Mouse (Mus musculus): ENCODE measurements around the gene Rock2. TPM values are rescaled to one million over a fixed set of nuclear protein-coding genes. Genes with fewer than 3 reads are reported as not detected.

Gene Rock2
- polyA plus RNA-seq, 1 experiment from 2014 or later, result 12.6 TPM

DNA sequence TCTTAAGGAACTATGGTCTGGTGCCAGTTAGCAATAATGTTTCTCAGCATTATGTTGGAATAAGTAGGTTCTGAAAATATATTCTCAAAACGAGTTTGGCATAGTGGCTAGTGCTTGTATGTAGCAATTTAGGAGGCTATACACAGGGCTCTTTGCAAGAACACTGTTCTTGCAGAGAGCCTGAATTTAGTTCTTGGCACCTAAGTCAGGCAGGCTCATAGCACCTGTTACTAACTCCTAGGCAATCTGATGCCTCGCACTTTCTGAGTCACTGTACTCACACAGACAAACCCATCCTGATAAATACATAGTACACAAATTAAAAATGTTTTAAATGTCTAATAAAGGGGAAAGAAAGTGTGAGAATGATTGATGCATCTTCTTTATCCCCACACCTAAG lies 33.2 kb downstream of the Rock2 start:
- Histone ChIP-seq H3K9me3 (ENCODE audit: control insufficient read depth, low read length) (no peaks in the 10 kb centered on the region), H3K4me1 (ENCODE audit: control insufficient read depth, insufficient read depth, low read length) (no peaks in the 10 kb centered on the region), H3K27ac (replicated peaks; ENCODE audit: low read depth, low read length) (no peak overlapping the region), H3K4me3 (ENCODE audit: low read depth, low read length) (no peak overlapping the region), H3K4me2 (ENCODE audit: low read depth, severe bottlenecking) (no peak overlapping the region), H3K9ac (ENCODE audit: low read length) (no peak overlapping the region), H3K36me3 (ENCODE audit: control insufficient read depth, insufficient read depth, low read length) (peaks cover 2% of the 10 kb centered on the region; the same call in 1 of the 2 replicates), H3K27me3 (ENCODE audit: control insufficient read depth, insufficient read depth, low read length) (no peaks in the 10 kb centered on the region)
- no peak for DNase-seq (ENCODE audit: low spot score)
- 86% methylated on average over 2 of the region's 2 CpGs for WGBS
- no peak for ATAC-seq (ENCODE audit: insufficient number of reproducible peaks, low FRiP score, low TSS enrichment, low read depth)

DNA sequence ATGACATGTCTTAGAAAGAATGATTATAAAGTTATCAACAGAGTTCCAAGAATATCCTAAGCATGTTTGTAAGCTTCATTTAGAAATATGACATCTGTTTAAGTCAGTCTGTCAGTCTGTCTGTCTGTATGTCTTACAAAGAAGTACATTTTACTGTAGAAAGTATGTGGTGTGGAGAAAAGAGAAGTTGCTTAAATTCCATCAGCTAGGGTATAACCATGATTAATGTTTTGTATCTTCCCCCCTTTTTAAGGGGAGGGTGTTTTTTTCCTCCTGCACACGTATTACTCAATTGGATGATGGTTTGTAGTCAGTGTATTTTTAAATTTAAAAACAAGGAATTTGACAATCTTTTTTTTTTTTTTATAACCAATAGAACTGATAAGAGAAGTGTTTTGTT lies 39.7 kb downstream of the Rock2 start:
- no peak for DNase-seq (ENCODE audit: low spot score)

DNA sequence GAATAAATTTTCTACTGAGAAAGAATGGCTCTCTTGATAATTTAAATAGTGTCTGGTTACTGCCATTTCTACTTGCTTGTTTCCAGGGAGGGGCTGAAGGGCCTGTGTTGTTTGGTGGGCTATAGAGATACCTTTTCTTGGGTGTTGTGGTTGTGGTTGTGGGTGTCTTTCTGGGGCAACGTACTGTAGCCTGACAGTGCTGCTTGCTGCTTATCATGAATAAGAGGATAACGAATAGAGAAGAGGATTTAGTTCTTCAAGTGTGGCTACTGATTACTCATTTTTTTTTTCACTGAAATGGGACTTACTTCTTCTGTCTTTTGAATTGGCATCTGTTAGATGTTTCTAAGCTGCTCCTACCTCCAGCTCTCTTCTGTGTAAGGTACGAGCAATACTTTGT lies 47.3 kb downstream of the Rock2 start:
- H3K4me1 ChIP-seq (ENCODE audit: control insufficient read depth, insufficient read depth, low read length), result no peaks in the 10 kb centered on the region
- no peaks in the 10 kb centered on the region for H3K27me3 ChIP-seq (ENCODE audit: control insufficient read depth, insufficient read depth, low read length)
- no peak overlapping the region for H3K9ac ChIP-seq (ENCODE audit: low read length)
- H3K4me2 ChIP-seq (ENCODE audit: low read depth, severe bottlenecking), result no peak overlapping the region
- H3K36me3 ChIP-seq (ENCODE audit: control insufficient read depth, insufficient read depth, low read length), result peaks cover 2% of the 10 kb centered on the region; the same call in 1 of the 2 replicates
- DNase-seq (ENCODE audit: low spot score) (no peak), ATAC-seq (ENCODE audit: insufficient number of reproducible peaks, low FRiP score, low TSS enrichment, low read depth) (no peak)
- H3K9me3 ChIP-seq (ENCODE audit: control insufficient read depth, low read length), result no peaks in the 10 kb centered on the region
- H3K4me3 ChIP-seq (ENCODE audit: low read depth, low read length), result no peak overlapping the region
- 93% methylated on average over 3 of the region's 3 CpGs for WGBS
- H3K27ac ChIP-seq (replicated peaks; ENCODE audit: low read depth, low read length), result no peak overlapping the region

More for the DNA sequence above, 39.7 kb downstream of the Rock2 start:
- Histone ChIP-seq H3K9me3 (ENCODE audit: control insufficient read depth, low read length) (no peaks in the 10 kb centered on the region), H3K4me3 (ENCODE audit: low read depth, low read length) (no peak overlapping the region), H3K27ac (replicated peaks; ENCODE audit: low read depth, low read length) (no peak overlapping the region), H3K4me1 (ENCODE audit: control insufficient read depth, insufficient read depth, low read length) (no peaks in the 10 kb centered on the region), H3K36me3 (ENCODE audit: control insufficient read depth, insufficient read depth, low read length) (peaks cover 2% of the 10 kb centered on the region; the same call in 1 of the 2 replicates), H3K4me2 (ENCODE audit: low read depth, severe bottlenecking) (no peak overlapping the region), H3K9ac (ENCODE audit: low read length) (no peak overlapping the region), H3K27me3 (ENCODE audit: control insufficient read depth, insufficient read depth, low read length) (no peaks in the 10 kb centered on the region)
- 96% methylated on average over 1 of the region's 1 CpGs for WGBS
- no peak for ATAC-seq (ENCODE audit: insufficient number of reproducible peaks, low FRiP score, low TSS enrichment, low read depth)

DNA sequence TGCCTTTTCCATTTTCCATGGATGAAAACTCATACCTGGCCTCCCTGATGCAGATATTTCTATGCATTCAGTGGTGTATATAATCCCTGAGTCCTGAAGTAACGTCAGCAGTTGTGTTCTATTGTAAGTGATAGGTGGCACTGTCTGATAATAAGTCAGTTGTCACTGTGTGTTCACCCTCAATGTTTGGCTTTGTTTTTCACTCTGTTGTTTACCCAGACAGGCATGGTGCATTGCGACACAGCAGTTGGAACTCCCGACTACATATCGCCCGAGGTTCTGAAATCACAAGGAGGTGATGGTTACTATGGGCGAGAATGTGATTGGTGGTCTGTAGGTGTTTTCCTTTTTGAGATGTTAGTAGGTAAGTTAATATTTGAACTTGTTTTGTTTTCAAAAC lies 53.5 kb downstream of the Rock2 start:
- DNase-seq (ENCODE audit: low spot score) (no peak), ATAC-seq (ENCODE audit: insufficient number of reproducible peaks, low FRiP score, low TSS enrichment, low read depth) (no peak)
- Histone ChIP-seq H3K27me3 (ENCODE audit: control insufficient read depth, insufficient read depth, low read length) (no peaks in the 10 kb centered on the region), H3K4me3 (ENCODE audit: low read depth, low read length) (no peak overlapping the region), H3K9me3 (ENCODE audit: control insufficient read depth, low read length) (no peaks in the 10 kb centered on the region), H3K4me1 (ENCODE audit: control insufficient read depth, insufficient read depth, low read length) (no peaks in the 10 kb centered on the region), H3K27ac (replicated peaks; ENCODE audit: low read depth, low read length) (no peak overlapping the region), H3K4me2 (ENCODE audit: low read depth, severe bottlenecking) (no peak overlapping the region), H3K9ac (ENCODE audit: low read length) (no peak overlapping the region), H3K36me3 (ENCODE audit: control insufficient read depth, insufficient read depth, low read length) (no peaks in the 10 kb centered on the region; the same call in 1 of the 2 replicates)
- 97% methylated on average over 6 of the region's 6 CpGs for WGBS

DNA sequence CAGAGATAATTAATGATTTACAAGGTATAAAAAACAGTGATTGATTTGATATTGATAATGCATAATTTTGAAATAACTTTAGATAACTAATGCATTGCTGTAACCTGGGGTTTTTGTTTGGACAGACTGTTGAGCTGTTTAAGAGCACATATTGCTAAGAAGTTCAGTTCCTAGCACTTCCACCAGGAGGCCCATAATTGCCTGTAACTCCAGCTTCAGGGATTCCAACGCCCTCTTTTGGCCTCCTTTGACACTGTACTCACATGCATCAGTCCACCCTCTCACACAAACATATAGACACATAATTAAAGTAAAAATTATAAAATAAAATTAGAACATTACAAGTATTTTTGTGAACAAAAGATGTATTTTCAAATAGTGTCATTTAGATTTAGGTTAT lies 64.2 kb downstream of the Rock2 start:
- no peak overlapping the region for H3K9ac ChIP-seq (ENCODE audit: low read length)
- ATAC-seq (ENCODE audit: insufficient number of reproducible peaks, low FRiP score, low TSS enrichment, low read depth), result no peak
- H3K4me2 ChIP-seq (ENCODE audit: low read depth, severe bottlenecking), result no peak overlapping the region
- DNase-seq (ENCODE audit: low spot score), result no peak
- no peak overlapping the region for H3K4me3 ChIP-seq (ENCODE audit: low read depth, low read length)
- peaks cover 10% of the 10 kb centered on the region for H3K36me3 ChIP-seq (ENCODE audit: control insufficient read depth, insufficient read depth, low read length)
- 53% methylated on average over 1 of the region's 1 CpGs for WGBS
- no peaks in the 10 kb centered on the region for H3K27me3 ChIP-seq (ENCODE audit: control insufficient read depth, insufficient read depth, low read length)
- H3K4me1 ChIP-seq (ENCODE audit: control insufficient read depth, insufficient read depth, low read length), result no peaks in the 10 kb centered on the region
- H3K27ac ChIP-seq (replicated peaks; ENCODE audit: low read depth, low read length), result no peak overlapping the region
- H3K9me3 ChIP-seq (ENCODE audit: control insufficient read depth, low read length), result no peaks in the 10 kb centered on the region

DNA sequence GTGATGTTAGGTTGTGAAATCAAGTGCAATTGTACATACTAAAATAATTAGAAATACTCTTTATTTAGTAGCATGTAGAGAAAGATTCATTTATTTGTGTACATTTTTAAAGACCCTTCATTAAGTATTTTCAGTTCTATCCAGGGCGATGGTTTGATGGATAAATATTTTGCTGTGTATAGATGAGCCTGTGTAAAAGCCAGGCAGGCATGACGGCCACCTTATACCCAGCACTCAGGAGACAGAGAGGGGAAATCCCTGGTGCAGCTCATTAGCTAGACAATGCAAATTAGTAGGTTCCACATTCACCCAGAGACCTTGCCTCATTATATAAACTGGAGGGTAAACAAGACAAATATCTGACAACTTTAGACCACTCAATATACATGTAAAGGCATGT lies 68.7 kb downstream of the Rock2 start:
- WGBS, result 80% methylated on average over 2 of the region's 2 CpGs
- ATAC-seq (ENCODE audit: insufficient number of reproducible peaks, low FRiP score, low TSS enrichment, low read depth) (no peak), DNase-seq (ENCODE audit: low spot score) (no peak)
- Histone ChIP-seq H3K27me3 (ENCODE audit: control insufficient read depth, insufficient read depth, low read length) (no peaks in the 10 kb centered on the region), H3K4me1 (ENCODE audit: control insufficient read depth, insufficient read depth, low read length) (no peaks in the 10 kb centered on the region), H3K27ac (replicated peaks; ENCODE audit: low read depth, low read length) (no peak overlapping the region), H3K9me3 (ENCODE audit: control insufficient read depth, low read length) (no peaks in the 10 kb centered on the region), H3K36me3 (ENCODE audit: control insufficient read depth, insufficient read depth, low read length) (peaks cover 8% of the 10 kb centered on the region), H3K9ac (ENCODE audit: low read length) (no peak overlapping the region), H3K4me3 (ENCODE audit: low read depth, low read length) (no peak overlapping the region), H3K4me2 (ENCODE audit: low read depth, severe bottlenecking) (no peak overlapping the region)

DNA sequence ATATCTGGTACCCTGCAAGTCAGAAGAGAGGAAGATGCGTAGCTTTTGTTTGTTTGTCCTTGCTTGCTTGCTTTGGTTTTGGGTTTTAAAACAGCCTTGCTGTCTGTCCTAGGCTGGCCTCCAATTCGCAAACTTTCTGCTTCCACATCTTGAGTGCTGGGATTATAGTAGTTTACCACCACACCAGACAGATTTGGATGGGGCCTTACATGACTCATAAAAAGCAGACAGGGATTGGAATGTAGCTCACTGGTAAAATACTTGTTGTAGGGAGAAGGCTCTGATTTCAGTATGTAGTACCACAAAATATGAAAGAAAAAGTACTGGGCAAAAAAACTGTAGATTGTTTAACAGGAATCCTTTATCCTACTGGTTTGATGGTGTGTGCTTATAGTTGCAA lies 72.1 kb downstream of the Rock2 start:
- H3K9ac ChIP-seq (ENCODE audit: low read length), result no peak overlapping the region
- 95% methylated on average over 2 of the region's 2 CpGs for WGBS
- DNase-seq (ENCODE audit: low spot score) (no peak), ATAC-seq (ENCODE audit: insufficient number of reproducible peaks, low FRiP score, low TSS enrichment, low read depth) (no peak)
- H3K4me2 ChIP-seq (ENCODE audit: low read depth, severe bottlenecking), result no peak overlapping the region
- no peaks in the 10 kb centered on the region for H3K9me3 ChIP-seq (ENCODE audit: control insufficient read depth, low read length)
- no peaks in the 10 kb centered on the region for H3K36me3 ChIP-seq (ENCODE audit: control insufficient read depth, insufficient read depth, low read length)
- no peaks in the 10 kb centered on the region for H3K4me1 ChIP-seq (ENCODE audit: control insufficient read depth, insufficient read depth, low read length)
- H3K27ac ChIP-seq (replicated peaks; ENCODE audit: low read depth, low read length), result no peak overlapping the region
- no peak overlapping the region for H3K4me3 ChIP-seq (ENCODE audit: low read depth, low read length)
- no peaks in the 10 kb centered on the region for H3K27me3 ChIP-seq (ENCODE audit: control insufficient read depth, insufficient read depth, low read length)

DNA sequence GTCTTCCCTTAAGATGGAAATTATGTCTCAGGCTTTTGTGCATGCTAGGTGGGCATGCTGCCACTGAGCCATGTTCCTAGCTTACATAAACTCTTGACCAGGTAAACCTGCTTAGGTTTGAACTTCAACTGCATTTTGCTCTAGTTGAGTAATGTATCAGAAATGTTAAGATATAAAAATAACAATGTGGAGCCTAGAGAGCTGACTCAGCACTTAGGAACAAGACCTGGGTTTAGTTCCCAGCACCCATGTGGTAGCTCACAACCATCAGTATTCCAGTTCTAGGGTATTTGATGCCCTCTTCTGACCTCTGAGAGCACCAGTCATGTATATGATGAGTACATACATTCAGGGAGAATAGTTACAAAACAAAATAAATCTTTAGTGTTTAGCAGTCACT lies 82.4 kb downstream of the Rock2 start:
- Histone ChIP-seq H3K9ac (ENCODE audit: low read length) (no peak overlapping the region), H3K27me3 (ENCODE audit: control insufficient read depth, insufficient read depth, low read length) (no peaks in the 10 kb centered on the region), H3K27ac (replicated peaks; ENCODE audit: low read depth, low read length) (no peak overlapping the region), H3K4me3 (ENCODE audit: low read depth, low read length) (no peak overlapping the region), H3K9me3 (ENCODE audit: control insufficient read depth, low read length) (no peaks in the 10 kb centered on the region), H3K36me3 (ENCODE audit: control insufficient read depth, insufficient read depth, low read length) (peaks cover 9% of the 10 kb centered on the region; the same call in 1 of the 2 replicates), H3K4me2 (ENCODE audit: low read depth, severe bottlenecking) (no peak overlapping the region), H3K4me1 (ENCODE audit: control insufficient read depth, insufficient read depth, low read length) (no peaks in the 10 kb centered on the region)
- no peak for ATAC-seq (ENCODE audit: insufficient number of reproducible peaks, low FRiP score, low TSS enrichment, low read depth)
- no peak for DNase-seq (ENCODE audit: low spot score)

DNA sequence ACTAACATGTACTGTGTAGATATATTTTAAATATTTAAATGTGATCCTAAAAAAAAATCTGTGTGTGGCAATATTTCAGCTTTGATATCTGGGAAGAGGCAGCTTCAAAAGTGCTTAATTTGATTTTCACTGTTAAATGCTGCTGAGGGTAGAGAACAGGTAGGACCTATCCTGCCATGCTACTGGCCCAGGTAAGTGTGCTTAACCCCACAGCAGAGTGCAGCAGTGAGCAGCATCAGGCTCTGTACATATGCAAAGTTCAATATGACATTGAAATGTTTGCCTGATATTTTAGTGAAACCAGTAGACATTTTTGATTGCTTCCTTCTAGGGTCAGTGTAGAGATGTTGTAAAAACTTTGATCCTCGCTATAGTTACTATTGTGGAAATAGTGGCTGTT lies 91.1 kb downstream of the Rock2 start:
- H3K4me3 ChIP-seq (ENCODE audit: low read depth, low read length), result no peak overlapping the region
- ATAC-seq (ENCODE audit: insufficient number of reproducible peaks, low FRiP score, low TSS enrichment, low read depth) (no peak), DNase-seq (ENCODE audit: low spot score) (no peak)
- H3K9me3 ChIP-seq (ENCODE audit: control insufficient read depth, low read length), result no peaks in the 10 kb centered on the region
- no peak overlapping the region for H3K4me2 ChIP-seq (ENCODE audit: low read depth, severe bottlenecking)
- H3K27ac ChIP-seq (replicated peaks; ENCODE audit: low read depth, low read length), result no peak overlapping the region
- no peaks in the 10 kb centered on the region for H3K4me1 ChIP-seq (ENCODE audit: control insufficient read depth, insufficient read depth, low read length)
- H3K27me3 ChIP-seq (ENCODE audit: control insufficient read depth, insufficient read depth, low read length), result no peaks in the 10 kb centered on the region
- H3K36me3 ChIP-seq (ENCODE audit: control insufficient read depth, insufficient read depth, low read length), result no peaks in the 10 kb centered on the region
- WGBS, result 93% methylated on average over 1 of the region's 1 CpGs
- no peak overlapping the region for H3K9ac ChIP-seq (ENCODE audit: low read length)

All from limb, embryonic 11.5 days (tissue).